Mouse (Mus musculus) CH12.LX (cell line): ENCODE measurements around the gene Habp4.

Experiments
- MYC ChIP-seq: IDR thresholded peaks from 2 replicates; pipeline ENCODE4 v1.6.1; 2011; ENCODE audit warnings: low read depth, mild to moderate bottlenecking, improper control_type of control experiment, low read length
- USF1 ChIP-seq: IDR thresholded peaks from 2 replicates; pipeline ENCODE4 v1.6.1; 2014; ENCODE audit warnings: low read depth, mild to moderate bottlenecking, inconsistent platforms, low read length, improper control_type of control experiment

DNA sequence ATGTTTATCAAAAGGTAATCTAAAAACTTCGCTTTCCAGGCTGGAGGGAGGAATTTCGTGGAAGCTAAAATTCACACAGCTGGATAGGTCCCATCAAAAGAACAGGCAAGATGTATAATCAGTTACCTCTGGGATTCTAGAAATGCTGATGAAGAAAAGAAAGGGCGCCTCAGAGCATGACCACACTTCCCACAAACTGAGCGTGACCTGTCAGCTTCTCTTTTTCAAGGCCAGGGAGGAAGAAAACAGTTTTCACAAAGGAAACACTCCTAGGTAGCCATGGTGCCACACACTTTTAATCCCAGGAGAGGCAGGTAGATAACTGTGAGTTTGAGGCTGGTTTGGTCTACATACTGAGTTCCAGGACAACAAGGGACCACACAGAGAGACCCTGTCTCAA lies 40.9 kb upstream of the Habp4 start:
- no peak for TF ChIP-seq USF1
- TF ChIP-seq MYC: no peak
